Mouse (Mus musculus): ENCODE measurements around the gene Ccdc106.
"Not testable (repeated sequence)": the region's sequence is repeated elsewhere in the genome, so short reads cannot be mapped to it uniquely, and the experiment has no call there.

The Ccdc106 gene

GRCm38 (mm10) chr7:5020000-5020681 is at the start of gene Ccdc106, which contains the start of gene Zfp865:
Gene Ccdc106 (plus strand): TSS chr7:5020553.
Gene Zfp865 (plus strand): TSS chr7:5020376.
- DNase-seq (ENCODE audit: low spot score in 2 of 2), result peak; percentile 98 to 99

GRCm38 (mm10) chr7:4971068-4971467 is 49.3 kb upstream of the Ccdc106 start, which contains the start of gene Sbk3:
Gene Sbk3 (minus strand): TSS chr7:4971168.
- no peak for DNase-seq (ENCODE audit: low spot score in 2 of 2)

GRCm38 (mm10) chr7:4971710-4972109 is 48.6 kb upstream of the Ccdc106 start:
- DNase-seq (ENCODE audit: low spot score in 2 of 2), result no peak

- no peak for DNase-seq (ENCODE audit: low spot score in 2 of 2)
Observed at GRCm38 (mm10) chr7:4972321-4973047, 47.9 kb upstream of the Ccdc106 start.

- no peak for DNase-seq (ENCODE audit: low spot score in 2 of 2)
Observed at GRCm38 (mm10) chr7:4975455-4975854, 44.9 kb upstream of the Ccdc106 start.

- no peak for DNase-seq (ENCODE audit: low spot score in 2 of 2)
Observed at GRCm38 (mm10) chr7:4976832-4977231, 43.5 kb upstream of the Ccdc106 start.

GRCm38 (mm10) chr7:4988250-4988649 is 32.1 kb upstream of the Ccdc106 start:
- DNase-seq (ENCODE audit: low spot score in 2 of 2), result no peak

GRCm38 (mm10) chr7:4993347-4993998 is 26.9 kb upstream of the Ccdc106 start:
- DNase-seq (ENCODE audit: low spot score in 2 of 2), result no peak

GRCm38 (mm10) chr7:4993999-4994788 is 26.2 kb upstream of the Ccdc106 start:
- no peak for DNase-seq (ENCODE audit: low spot score in 2 of 2)

- no peak for DNase-seq (ENCODE audit: low spot score in 2 of 2)
Observed at GRCm38 (mm10) chr7:4995268-4996002, 24.9 kb upstream of the Ccdc106 start.

- DNase-seq (ENCODE audit: low spot score in 2 of 2), result peak; percentile 92 to 97
Observed at GRCm38 (mm10) chr7:4996003-4996895, 24.1 kb upstream of the Ccdc106 start, which contains the start of gene Zfp579. Gene Zfp579 (minus strand): TSS chr7:4996158.

- DNase-seq (ENCODE audit: low spot score in 2 of 2), result no peak
Observed at GRCm38 (mm10) chr7:4996934-4997333, 23.4 kb upstream of the Ccdc106 start.

- no peak for DNase-seq (ENCODE audit: low spot score in 2 of 2)
Observed at GRCm38 (mm10) chr7:4999876-5000275, 20.5 kb upstream of the Ccdc106 start.

- DNase-seq (ENCODE audit: low spot score in 2 of 2), result not testable (repeated sequence)
Observed at GRCm38 (mm10) chr7:5002876-5003275, 17.5 kb upstream of the Ccdc106 start.

- no peak for DNase-seq (ENCODE audit: low spot score in 2 of 2)
Observed at GRCm38 (mm10) chr7:5008229-5008628, 12.1 kb upstream of the Ccdc106 start.

GRCm38 (mm10) chr7:5012681-5013513 is 7.5 kb upstream of the Ccdc106 start:
- DNase-seq (ENCODE audit: low spot score in 2 of 2), result no peak

GRCm38 (mm10) chr7:5014251-5015117 is 5.9 kb upstream of the Ccdc106 start, which contains the start of the genes Zfp524 and Fiz1:
Gene Zfp524 (plus strand): TSS chr7:5014415.
Gene Fiz1 (minus strand): TSS chr7:5014697.
- peak; percentile 94 to 96 for DNase-seq (ENCODE audit: low spot score in 2 of 2)

Measured in urinary bladder, postnatal 4 days (tissue).